Comparison of ENCODE assay signal across 24 mouse cellular contexts in genomic region chr13:111668016-111668415, GRCm38 (mm10).
"Had no signal": no experiment of that assay in that cellular context is flagged by ENCODE, and none has a peak within 500 bp of the region (broad histone marks: within the 10 kb centered on the region; RNA-seq: fewer than 3 reads in every experiment).

No protein-coding gene starts in this region.

- ATAC-seq: hindbrain, postnatal 0 days; intestine, embryonic 16.5 days had no signal

- H3K27ac ChIP-seq: heart, embryonic 13.5 days; heart, embryonic 15.5 days; hindbrain, embryonic 13.5 days; hindbrain, embryonic 15.5 days; hindbrain, postnatal 0 days; kidney, embryonic 15.5 days; kidney, postnatal 0 days; left cerebral cortex, adult 2 months; limb, embryonic 10.5 days; limb, embryonic 12.5 days had no signal

- H3K9me3 ChIP-seq: heart, embryonic 13.5 days; heart, embryonic 15.5 days; hindbrain, embryonic 13.5 days; hindbrain, embryonic 15.5 days; kidney, embryonic 15.5 days; limb, embryonic 10.5 days; limb, embryonic 12.5 days had no signal

- H3K36me3 ChIP-seq: heart, embryonic 13.5 days; heart, embryonic 15.5 days; hindbrain, embryonic 13.5 days; hindbrain, embryonic 15.5 days; kidney, embryonic 15.5 days; limb, embryonic 10.5 days; limb, embryonic 12.5 days had no signal

- H3K27me3 ChIP-seq: heart, embryonic 13.5 days; heart, embryonic 15.5 days; hindbrain, embryonic 13.5 days; hindbrain, embryonic 15.5 days; kidney, embryonic 15.5 days; limb, embryonic 12.5 days had no signal

- H3K4me3 ChIP-seq: heart, embryonic 13.5 days; heart, embryonic 15.5 days; hindbrain, embryonic 13.5 days; hindbrain, embryonic 15.5 days; kidney, embryonic 15.5 days; left cerebral cortex, adult 2 months; limb, embryonic 10.5 days; limb, embryonic 12.5 days had no signal

- DNase-seq: gastrocnemius, postnatal 14 days; gastrocnemius, postnatal 36 days; heart, adult 18-20 months; heart, postnatal 14 days; heart, postnatal 36 days; kidney, adult 11 months; kidney, adult 2 months; kidney, adult 9 months; kidney, postnatal 14 days; kidney, postnatal 36 days; layer of hippocampus, adult 9-11 months; layer of hippocampus, postnatal 36 days; liver had no signal

- H3K4me1 ChIP-seq: heart, embryonic 13.5 days; heart, embryonic 15.5 days; hindbrain, embryonic 13.5 days; hindbrain, embryonic 15.5 days; kidney, embryonic 15.5 days; limb, embryonic 10.5 days; limb, embryonic 12.5 days had no signal
